Mouse (Mus musculus): ENCODE results near the gene Chp2.

DNA sequence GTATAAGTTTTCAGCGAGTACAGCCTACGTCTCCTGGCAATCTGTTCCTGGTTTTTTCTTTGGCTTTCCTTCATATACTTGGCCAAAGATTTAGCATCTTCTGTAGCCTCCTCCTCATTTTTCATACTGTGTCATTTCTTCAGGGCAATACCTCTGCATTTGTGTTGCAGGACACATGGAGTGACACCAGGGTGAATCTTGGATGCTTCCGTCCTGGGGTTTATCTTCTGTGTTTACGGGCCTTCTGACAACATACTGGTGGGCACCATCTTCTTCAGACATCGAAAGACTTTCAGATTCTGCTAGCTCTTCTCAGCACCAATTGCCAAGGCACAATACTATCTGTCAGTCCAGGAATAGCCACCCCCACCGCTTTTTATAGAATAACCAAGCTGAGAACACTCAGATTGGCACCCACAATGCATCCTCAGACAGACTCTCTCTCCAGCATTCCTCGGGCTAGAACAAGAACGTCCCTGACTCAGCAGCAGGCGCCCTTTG, 30.1 kb downstream of the Chp2 start:
- TF ChIP-seq POLR2A (IDR thresholded peaks at IDR 0.05; ENCODE audit: borderline replicate concordance, extremely low read depth, low read depth, low read length) (no peak), CTCF (IDR thresholded peaks at IDR 0.05; ENCODE audit: insufficient read depth, low read length) (no peak)
